Mouse (Mus musculus) limb, embryonic 12.5 days (tissue): Measurements from ENCODE around the gene Sugct. TPM values are rescaled to one million over a fixed set of nuclear protein-coding genes. Genes with fewer than 3 reads are reported as not detected.
A peak's percentile ranks its signal among the peaks of the same experiment; 100 is the strongest.

Experiments used
- ATAC-seq: fragments of 200-750 bp; cut with Nextera tagmentation; 2 replicates; pipeline ENCODE4 v1.8.0; 2017; ENCODE audit warnings: low read depth, moderate TSS enrichment; ENCODE audit not compliant: insufficient number of reproducible peaks, insufficient read depth, low FRiP score, low TSS enrichment
- H3K27ac ChIP-seq: fragments of 300-500 bp; sonication (generic); 2 replicates; pipeline ENCODE4 v1.5.1; 2016; ENCODE audit warnings: mild to moderate bottlenecking, moderate library complexity
- H3K27me3 ChIP-seq: fragments of 300-500 bp; sonication (generic); 2 replicates; pipeline ENCODE4 v1.6.1; 2016; ENCODE audit warnings: mild to moderate bottlenecking, moderate library complexity
- H3K36me3 ChIP-seq: fragments of 300-500 bp; sonication (generic); 2 replicates; pipeline ENCODE4 v1.6.1; 2016; ENCODE audit warnings: mild to moderate bottlenecking, moderate library complexity
- H3K4me1 ChIP-seq: fragments of 300-500 bp; sonication (generic); replicated peaks from 2 replicates; pipeline ENCODE4 v1.6.1; 2016
- H3K4me2 ChIP-seq: fragments of 300-500 bp; sonication (generic); 2 replicates; pipeline ENCODE4 v1.6.1; 2016; ENCODE audit warnings: mild to moderate bottlenecking, moderate library complexity
- H3K4me3 ChIP-seq: fragments of 300-500 bp; sonication (generic); replicated peaks from 2 replicates; pipeline ENCODE4 v1.5.1; 2016; ENCODE audit warnings: mild to moderate bottlenecking
- H3K9ac ChIP-seq: fragments of 300-500 bp; sonication (generic); replicated peaks from 2 replicates; pipeline ENCODE4 v1.6.1; 2016; ENCODE audit warnings: mild to moderate bottlenecking, moderate library complexity
- H3K9me3 ChIP-seq: fragments of 300-500 bp; sonication (generic); 2 replicates; pipeline ENCODE4 v1.6.1; 2016; ENCODE audit warnings: mild to moderate bottlenecking, moderate library complexity
- WGBS: fragments of 180-500 bp; shearing (Covaris S2); methylation state at CpG from one replicate; pipeline ENCODE4 v1.1.7; 2016; 5-methylcytosine and 5-hydroxymethylcytosine counted together
- polyA plus RNA-seq: library from polyadenylated mRNA; unstranded; fragments of >200 nt; fragmentation: Nextera tagmentation; extraction: Ambion mirVana; gene quantifications from 2 replicates; pipeline ENCODE4 v1.2.1, GENCODE M21; 2016

Sugct gene
- polyA plus RNA-seq, 1 experiment from 2014 or later, result 5.5 TPM

DNA sequence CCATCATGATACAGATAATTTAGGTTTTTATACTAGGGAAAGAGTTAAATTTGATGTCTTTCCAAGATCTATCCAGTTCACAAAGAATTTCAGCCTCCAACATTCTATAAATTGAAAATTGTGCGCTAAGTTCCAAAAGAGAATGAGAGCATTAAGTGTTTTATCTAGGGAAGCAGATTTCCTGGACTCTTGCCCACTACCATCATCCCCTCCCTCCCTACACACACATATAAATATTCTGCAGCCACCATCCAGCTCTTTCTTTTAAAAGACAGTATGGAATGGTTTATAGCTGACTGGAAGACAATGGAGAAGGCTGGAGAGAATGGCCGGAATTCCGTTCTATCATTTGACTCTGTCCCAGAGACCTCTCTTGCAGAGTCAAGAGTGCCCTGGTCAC, 404.3 kb downstream of the Sugct start:
- WGBS, result 93% methylated on average over 3 of the region's 3 CpGs
- Histone ChIP-seq H3K4me1 (no peaks in the 10 kb centered on the region), H3K4me3 (no peak overlapping the region), H3K9me3 (no peaks in the 10 kb centered on the region), H3K9ac (no peak overlapping the region), H3K4me2 (no peak overlapping the region), H3K27me3 (no peaks in the 10 kb centered on the region), H3K36me3 (no peaks in the 10 kb centered on the region), H3K27ac (no peak overlapping the region)
- no peak for ATAC-seq

DNA sequence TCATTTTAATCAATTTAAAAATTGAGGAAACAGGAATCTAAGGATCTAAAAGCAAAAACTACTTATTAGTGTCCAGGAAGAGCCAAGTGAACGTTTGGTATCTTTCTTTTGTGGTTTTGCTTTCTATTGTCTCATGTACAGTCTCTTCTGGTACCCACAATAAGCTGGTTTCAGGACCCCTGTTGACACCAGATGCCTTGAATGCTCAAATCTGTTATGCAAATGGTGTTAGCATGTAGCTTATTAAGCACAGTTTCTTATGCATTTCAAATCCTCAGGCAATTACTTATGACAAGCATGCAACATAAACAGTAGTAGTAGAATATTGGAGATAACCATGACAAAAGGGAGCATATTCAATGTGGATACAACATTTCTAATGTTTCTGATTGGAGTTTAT, 407.0 kb downstream of the Sugct start:
- Histone ChIP-seq H3K4me1 (no peaks in the 10 kb centered on the region), H3K9ac (no peak overlapping the region), H3K9me3 (no peaks in the 10 kb centered on the region), H3K36me3 (no peaks in the 10 kb centered on the region), H3K4me3 (no peak overlapping the region), H3K27ac (no peak overlapping the region), H3K4me2 (no peak overlapping the region), H3K27me3 (no peaks in the 10 kb centered on the region)
- 59% methylated on average over 1 of the region's 1 CpGs for WGBS
- no peak for ATAC-seq

DNA sequence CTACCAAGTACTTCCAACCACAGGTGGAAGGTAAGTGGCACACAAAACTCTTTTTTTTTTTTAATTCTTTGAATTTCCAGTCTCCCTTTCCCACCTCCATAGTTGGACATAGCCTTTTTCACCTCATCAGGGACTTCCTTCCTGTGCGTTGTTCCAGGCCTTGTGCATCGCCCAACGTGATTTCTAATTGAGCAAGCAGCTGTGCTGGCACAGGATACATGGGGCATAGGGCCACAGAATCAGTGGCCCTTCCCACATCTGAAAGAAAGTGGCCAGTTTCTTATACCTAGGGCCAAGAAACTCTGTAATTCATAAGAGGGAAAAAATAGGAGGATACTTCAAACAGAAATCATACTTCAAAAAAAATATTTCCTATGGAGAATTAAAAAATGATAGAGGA, 449.4 kb downstream of the Sugct start:
- H3K27ac ChIP-seq, result no peak overlapping the region
- no peak overlapping the region for H3K9ac ChIP-seq
- H3K36me3 ChIP-seq, result no peaks in the 10 kb centered on the region
- no peak for ATAC-seq
- H3K4me2 ChIP-seq, result no peak overlapping the region
- no peaks in the 10 kb centered on the region for H3K27me3 ChIP-seq
- H3K4me3 ChIP-seq, result no peak overlapping the region
- WGBS, result 80% methylated on average over 3 of the region's 3 CpGs
- H3K9me3 ChIP-seq, result no peaks in the 10 kb centered on the region
- no peaks in the 10 kb centered on the region for H3K4me1 ChIP-seq

DNA sequence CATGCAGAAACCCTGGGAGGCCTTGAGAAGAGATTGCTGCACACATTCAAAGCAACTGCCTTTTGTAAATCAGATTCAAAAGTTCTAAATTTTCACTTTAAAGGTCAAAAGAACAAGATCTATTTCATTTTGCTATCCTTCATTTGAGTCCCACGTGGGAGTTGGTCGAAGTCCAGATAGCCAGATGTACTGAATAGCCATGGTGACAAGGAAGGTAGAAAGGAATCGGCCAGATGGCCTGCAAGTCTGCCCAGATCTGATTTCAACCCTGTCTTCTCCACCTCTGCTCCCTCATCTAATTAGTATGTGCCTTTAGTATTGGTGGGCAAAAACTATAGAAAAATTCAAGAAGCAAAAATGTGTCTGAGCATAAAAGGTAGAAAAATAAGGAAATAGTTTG, 478.8 kb downstream of the Sugct start:
- 50% methylated on average over 3 of the region's 3 CpGs for WGBS
- H3K4me3 ChIP-seq, result no peak overlapping the region
- no peak overlapping the region for H3K4me2 ChIP-seq
- H3K27ac ChIP-seq, result no peak overlapping the region
- no peaks in the 10 kb centered on the region for H3K9me3 ChIP-seq
- no peaks in the 10 kb centered on the region for H3K36me3 ChIP-seq
- no peaks in the 10 kb centered on the region for H3K27me3 ChIP-seq
- H3K9ac ChIP-seq, result no peak overlapping the region
- ATAC-seq, result no peak
- H3K4me1 ChIP-seq, result no peaks in the 10 kb centered on the region

DNA sequence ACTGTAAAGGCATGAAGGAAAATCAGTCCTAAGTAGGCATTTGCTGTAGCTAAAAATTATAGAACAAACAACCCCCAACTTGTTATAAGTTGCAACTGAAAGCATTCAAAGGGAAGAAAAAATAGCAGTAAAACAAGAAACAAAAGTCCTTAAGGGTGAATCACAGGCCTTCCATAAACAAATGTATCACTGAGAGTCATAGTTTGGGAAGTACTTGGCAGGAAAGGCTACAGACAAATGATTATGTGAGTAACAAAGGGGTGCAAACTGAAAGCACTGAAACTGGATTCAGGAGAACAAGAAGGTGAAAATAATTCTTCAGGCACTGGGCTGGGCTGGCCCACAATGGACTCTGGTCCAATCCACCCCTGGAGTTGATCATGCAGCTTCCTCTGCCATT, 482.7 kb downstream of the Sugct start:
- H3K27ac ChIP-seq, result no peak overlapping the region
- no peaks in the 10 kb centered on the region for H3K36me3 ChIP-seq
- no peak for ATAC-seq
- H3K4me1 ChIP-seq, result no peaks in the 10 kb centered on the region
- no peaks in the 10 kb centered on the region for H3K27me3 ChIP-seq
- no peak overlapping the region for H3K4me3 ChIP-seq
- no peaks in the 10 kb centered on the region for H3K9me3 ChIP-seq
- H3K9ac ChIP-seq, result no peak overlapping the region
- no peak overlapping the region for H3K4me2 ChIP-seq

DNA sequence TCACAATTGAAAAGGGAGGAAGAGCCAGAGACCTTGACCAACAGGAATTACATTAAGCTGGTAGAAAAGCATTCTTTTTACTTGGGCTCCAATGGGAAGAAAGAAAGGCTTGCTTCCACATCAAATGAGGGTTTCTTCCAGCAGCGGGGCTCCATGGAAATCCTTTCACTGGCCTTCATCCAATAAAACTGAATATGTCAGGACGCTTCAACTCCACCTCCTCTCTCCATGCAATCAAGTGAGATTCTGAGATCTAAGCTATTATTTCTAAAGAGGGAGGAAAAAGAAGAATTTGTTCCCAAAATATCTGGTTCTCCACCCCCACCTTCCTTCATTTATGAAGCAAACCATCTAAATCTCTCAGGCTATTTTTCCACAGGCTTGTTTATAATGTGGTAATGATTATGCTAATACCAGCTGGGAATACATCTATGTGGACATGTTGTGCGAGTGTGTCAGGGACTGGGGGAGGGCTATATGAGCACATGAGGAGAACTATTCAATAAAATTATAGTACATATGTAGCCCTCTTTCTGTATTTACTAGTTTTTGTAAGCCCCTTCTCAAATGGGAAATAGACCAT, 505.1 kb downstream of the Sugct start:
- no peaks in the 10 kb centered on the region for H3K36me3 ChIP-seq
- H3K27ac ChIP-seq, result no peak overlapping the region
- H3K9me3 ChIP-seq, result no peaks in the 10 kb centered on the region
- no peak overlapping the region for H3K4me3 ChIP-seq
- H3K4me2 ChIP-seq, result no peak overlapping the region
- H3K9ac ChIP-seq, result no peak overlapping the region
- peaks cover 15% of the 10 kb centered on the region for H3K4me1 ChIP-seq
- ATAC-seq, result no peak
- H3K27me3 ChIP-seq, result no peaks in the 10 kb centered on the region
- WGBS, result 52% methylated on average over 3 of the region's 3 CpGs

DNA sequence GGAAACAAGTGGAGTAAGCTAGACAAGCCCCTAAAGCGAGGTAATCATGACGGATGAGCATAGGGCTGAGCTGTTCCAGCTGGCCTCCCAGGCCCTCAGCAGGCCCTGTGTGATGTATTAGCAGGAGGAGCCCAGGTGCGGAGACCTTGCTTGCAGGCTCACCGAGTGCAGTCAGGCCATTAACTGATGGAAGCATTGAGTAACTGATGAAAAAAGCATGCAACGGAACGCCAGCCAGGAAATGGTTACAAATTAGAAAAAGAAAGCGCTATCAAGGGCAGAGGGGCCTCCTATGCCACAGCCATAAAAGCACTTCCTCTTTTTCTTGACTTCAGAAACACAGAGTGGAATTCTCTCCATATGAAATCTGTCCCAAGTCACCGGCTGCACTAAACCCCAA, 510.1 kb downstream of the Sugct start:
- Histone ChIP-seq H3K9me3 (no peaks in the 10 kb centered on the region), H3K4me3 (no peak overlapping the region), H3K36me3 (no peaks in the 10 kb centered on the region), H3K4me1 (peaks cover 20% of the 10 kb centered on the region), H3K27ac (0 out of 2 replicates have a peak overlapping the region, but pooled peaks have one; percentile 23), H3K4me2 (peak overlapping the region; percentile 33), H3K27me3 (no peaks in the 10 kb centered on the region), H3K9ac (no peak overlapping the region)
- peak; percentile 95 for ATAC-seq
- 7% methylated on average over 8 of the region's 8 CpGs for WGBS

DNA sequence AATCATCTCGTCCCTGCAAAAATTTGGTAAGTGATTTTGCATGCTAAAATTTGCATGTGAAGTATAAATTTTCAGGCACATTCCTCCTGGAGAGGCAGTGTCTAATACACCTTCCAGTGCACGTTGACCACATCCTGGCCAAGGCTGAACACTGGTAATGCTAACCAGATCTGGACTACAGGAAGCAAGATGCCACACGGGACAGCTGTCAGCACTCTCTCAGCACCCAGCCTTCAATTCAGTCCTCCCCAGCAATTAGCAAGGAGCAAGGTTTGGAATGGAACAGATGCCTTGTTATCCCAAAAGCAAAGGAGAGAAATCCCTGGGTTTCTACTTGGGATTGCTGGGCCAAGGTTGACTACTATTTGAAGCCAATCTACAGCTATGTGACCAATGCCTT, 529.4 kb downstream of the Sugct start:
- WGBS, result 31% methylated on average over 3 of the region's 3 CpGs
- no peak for ATAC-seq

DNA sequence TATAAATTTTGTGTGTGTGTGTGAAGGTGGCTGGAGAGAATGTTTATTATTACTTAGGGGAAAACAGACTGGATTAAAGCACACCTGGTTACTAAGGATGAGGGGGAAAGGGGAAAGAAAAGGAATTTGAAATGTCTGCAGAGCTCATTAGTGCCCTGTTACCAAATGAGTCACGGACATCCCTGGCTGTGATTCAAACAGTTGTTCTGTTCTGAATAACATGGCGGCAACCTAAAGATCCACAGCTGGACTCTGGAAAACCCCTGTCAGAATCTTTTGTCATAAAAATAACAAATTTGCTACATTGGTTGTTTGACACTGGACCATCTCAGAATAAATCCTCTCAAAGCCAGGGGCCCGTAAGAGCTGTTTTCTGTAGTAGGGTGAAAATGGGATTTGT, 530.6 kb downstream of the Sugct start:
- Histone ChIP-seq H3K9ac (no peak overlapping the region), H3K27ac (no peak overlapping the region), H3K36me3 (no peaks in the 10 kb centered on the region), H3K9me3 (no peaks in the 10 kb centered on the region), H3K27me3 (no peaks in the 10 kb centered on the region), H3K4me1 (no peaks in the 10 kb centered on the region), H3K4me3 (no peak overlapping the region), H3K4me2 (no peak overlapping the region)
- no peak for ATAC-seq
- 41% methylated on average over 3 of the region's 3 CpGs for WGBS

More for the DNA sequence above, 529.4 kb downstream of the Sugct start:
- Histone ChIP-seq H3K4me2 (no peak overlapping the region), H3K9me3 (no peaks in the 10 kb centered on the region), H3K4me3 (no peak overlapping the region), H3K9ac (no peak overlapping the region), H3K36me3 (no peaks in the 10 kb centered on the region), H3K27ac (no peak overlapping the region), H3K27me3 (no peaks in the 10 kb centered on the region), H3K4me1 (no peaks in the 10 kb centered on the region)

DNA sequence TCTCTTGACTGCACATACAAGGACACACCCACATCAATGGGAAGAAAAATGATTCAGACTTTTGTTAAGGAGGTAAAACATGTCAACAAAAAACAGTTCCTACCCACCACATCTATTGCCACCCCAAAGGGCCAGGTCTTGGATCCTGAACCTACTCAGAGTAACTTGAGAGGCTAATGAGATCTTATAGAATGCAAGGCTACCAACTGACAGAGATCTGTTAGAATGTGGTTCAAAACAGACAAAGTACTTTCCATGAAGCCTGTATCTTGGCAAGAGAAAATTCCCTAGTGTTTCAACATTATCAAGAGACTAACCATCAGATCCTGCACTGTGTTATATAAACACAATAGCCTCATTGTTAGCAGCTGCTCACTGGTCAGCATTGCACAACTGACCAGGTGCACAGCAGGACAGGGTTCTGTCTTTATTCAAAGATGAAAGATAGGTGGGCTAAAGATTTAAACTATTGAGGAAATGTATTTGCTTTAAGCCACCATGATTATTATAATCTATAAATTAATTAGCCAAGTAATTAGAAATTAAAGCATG, 548.8 kb downstream of the Sugct start:
- no peak overlapping the region for H3K4me3 ChIP-seq
- H3K9ac ChIP-seq, result no peak overlapping the region
- H3K27me3 ChIP-seq, result no peaks in the 10 kb centered on the region
- no peak for ATAC-seq
- H3K27ac ChIP-seq, result no peak overlapping the region
- no peaks in the 10 kb centered on the region for H3K36me3 ChIP-seq
- no peak overlapping the region for H3K4me2 ChIP-seq
- H3K4me1 ChIP-seq, result no peaks in the 10 kb centered on the region
- no peaks in the 10 kb centered on the region for H3K9me3 ChIP-seq

DNA sequence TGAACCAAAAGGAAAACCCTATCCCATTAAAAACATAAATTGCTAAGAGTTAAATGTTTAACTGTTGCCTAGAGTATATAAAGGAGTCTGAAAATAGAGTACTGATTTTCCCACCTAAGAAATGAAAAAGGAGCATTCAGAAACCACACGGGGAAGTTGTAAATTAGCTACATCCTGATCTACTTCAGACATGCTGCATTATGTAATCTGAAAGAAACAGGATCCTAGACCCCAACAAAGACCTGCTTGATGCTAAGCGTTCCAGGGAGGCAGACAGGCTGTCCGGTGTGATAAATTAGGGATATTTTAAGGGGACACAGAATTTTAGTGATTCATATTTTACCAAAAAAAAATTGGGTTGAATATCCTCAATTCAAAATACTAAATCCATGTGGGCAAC, 579.3 kb downstream of the Sugct start:
- 47% methylated on average over 3 of the region's 3 CpGs for WGBS
- H3K9me3 ChIP-seq, result no peaks in the 10 kb centered on the region
- no peak overlapping the region for H3K4me2 ChIP-seq
- no peaks in the 10 kb centered on the region for H3K36me3 ChIP-seq
- no peak overlapping the region for H3K27ac ChIP-seq
- H3K27me3 ChIP-seq, result no peaks in the 10 kb centered on the region
- no peak overlapping the region for H3K4me3 ChIP-seq
- no peaks in the 10 kb centered on the region for H3K4me1 ChIP-seq
- ATAC-seq, result no peak
- no peak overlapping the region for H3K9ac ChIP-seq

DNA sequence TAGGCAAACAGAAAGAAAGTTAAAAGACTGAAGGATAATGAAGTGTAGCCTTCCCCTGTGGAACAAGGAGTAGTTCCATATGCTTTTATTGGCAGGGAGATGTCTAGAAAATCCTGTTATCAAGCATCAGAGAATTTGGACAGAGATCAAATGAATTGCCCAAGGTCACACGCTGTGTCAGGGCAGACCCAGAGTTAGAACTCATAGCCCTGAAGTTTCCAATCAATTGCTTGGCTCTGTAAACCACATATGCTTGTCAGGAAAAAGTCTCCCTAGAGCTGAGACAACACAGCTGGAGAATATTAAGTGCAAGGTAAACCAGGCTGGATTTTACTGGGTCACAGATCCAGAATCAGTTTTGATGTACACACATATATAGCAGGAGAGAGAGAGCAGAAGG, 593.0 kb downstream of the Sugct start:
- no peak for ATAC-seq

More for the DNA sequence above, 593.0 kb downstream of the Sugct start:
- no peaks in the 10 kb centered on the region for H3K4me1 ChIP-seq
- no peaks in the 10 kb centered on the region for H3K36me3 ChIP-seq
- no peaks in the 10 kb centered on the region for H3K9me3 ChIP-seq
- no peak overlapping the region for H3K27ac ChIP-seq
- H3K4me3 ChIP-seq, result no peak overlapping the region
- 77% methylated on average over 1 of the region's 1 CpGs for WGBS
- H3K27me3 ChIP-seq, result no peaks in the 10 kb centered on the region
- H3K4me2 ChIP-seq, result no peak overlapping the region
- H3K9ac ChIP-seq, result no peak overlapping the region
